Mouse (Mus musculus): ENCODE data around the gene Arhgap9.
"Not testable (repeated sequence)": the region's sequence is repeated elsewhere in the genome, so short reads cannot be mapped to it uniquely, and the experiment has no call there.

The Arhgap9 gene

GRCm38 (mm10) chr10:127292987-127293538, 28.7 kb upstream of the Arhgap9 start:
- DNase-seq, result no peak

DNA sequence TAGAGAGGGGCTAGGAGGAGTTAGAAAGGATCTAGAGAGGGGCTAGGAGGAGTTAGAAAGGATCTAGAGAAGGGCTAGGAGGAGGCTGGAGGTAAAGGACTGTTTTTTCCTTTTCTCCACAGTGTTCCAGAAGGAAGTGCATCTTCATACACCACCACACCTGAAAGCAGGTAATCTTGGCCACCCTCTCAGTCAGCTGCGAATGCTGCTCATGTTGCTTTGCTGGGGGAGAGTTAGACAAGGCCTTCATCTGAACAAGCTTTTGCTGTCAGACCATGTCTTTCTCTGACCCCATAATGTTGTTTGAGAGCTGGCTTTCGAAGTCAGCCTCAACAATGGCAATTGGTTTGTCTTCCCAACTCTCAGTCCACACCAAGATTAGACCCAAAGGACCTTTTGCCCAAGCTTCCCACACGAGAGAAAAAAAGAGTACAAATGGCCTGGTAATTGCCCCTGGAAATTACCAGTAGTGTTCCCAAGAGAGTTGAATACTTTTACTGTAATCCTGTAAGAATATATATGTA, 28.1 kb upstream of the Arhgap9 start:
- DNase-seq, result no peak

- no peak for DNase-seq
Observed at GRCm38 (mm10) chr10:127294895-127295510, 26.8 kb upstream of the Arhgap9 start.

DNA sequence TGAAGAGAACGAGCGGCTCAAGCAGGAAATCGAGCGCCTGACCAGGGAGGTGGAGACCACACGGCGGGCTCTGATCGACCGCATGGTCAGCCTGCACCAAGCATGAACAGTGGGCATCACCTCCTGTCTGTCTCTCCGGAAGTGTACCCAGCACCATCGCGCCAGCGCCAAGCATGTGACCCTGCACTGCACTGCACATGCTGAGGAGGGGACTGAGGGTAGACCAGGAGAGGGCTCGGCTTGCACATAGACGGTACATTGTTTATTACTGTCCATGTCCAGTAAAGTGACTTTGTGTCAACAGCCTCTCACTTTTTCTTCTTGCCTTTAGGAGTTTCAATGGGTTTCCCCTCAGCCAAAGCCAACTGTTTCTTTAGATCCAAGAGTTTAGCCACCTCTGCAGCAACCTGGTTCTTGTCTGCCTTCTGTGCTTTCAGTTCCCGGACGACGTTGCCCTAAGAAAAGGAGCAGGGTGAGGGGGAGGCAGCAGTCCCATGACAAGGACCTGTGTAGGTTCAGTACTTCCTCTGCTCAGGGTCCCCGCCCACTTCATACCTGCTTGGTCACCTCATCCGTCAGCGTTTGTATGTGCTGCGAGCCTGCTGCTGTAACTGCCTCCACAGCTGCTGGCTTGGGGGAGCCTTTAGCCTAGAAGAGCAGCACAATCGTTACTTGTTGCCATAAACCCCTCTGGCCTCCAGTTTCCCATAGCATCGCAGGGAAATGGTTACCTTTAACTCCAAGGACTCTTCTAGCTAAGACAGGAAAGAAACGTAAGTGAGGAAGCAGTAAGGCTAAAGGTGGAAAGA, 25.6 kb upstream of the Arhgap9 start:
- DNase-seq, result no peak

DNA sequence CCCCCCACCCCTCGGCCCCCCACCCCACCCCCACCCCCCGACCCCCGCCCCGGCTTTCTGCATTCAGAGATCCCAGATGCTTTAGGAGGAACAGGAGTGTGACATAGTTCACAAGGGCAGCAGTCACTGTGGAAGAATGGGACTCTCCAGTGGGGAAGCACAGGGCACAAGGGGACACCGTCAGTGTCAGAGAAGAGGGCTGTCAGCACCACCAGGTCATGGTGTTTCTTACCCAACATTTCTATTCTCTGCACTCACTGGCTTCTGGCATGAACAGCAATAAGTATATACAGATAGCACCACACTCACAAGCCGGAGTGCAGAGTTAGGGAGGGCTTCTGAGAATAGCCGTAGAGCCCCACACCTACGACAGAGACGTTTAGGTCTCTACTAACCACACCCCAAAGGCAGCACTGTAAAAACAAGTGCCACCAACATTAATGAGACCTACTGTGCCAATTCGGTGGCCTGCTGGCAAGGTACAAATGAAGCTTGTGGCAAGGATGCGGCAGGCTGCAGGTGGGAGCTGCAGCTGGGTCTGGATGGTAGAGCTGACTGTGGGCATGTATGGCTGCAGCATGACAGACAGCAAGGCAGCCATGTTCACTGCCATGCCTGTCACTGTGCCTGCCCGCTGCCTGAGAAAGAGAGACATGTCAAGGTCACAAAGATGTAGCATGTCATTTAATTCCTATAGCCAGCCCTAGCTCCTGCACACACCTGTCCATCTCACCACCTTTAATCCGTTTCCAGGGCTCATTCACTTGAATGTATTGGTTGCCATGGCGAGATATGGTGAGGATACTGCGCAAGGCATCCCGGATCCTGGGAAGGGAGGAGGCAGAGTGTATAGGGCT, 24.5 kb upstream of the Arhgap9 start:
- DNase-seq, result no peak

GRCm38 (mm10) chr10:127300361-127300760, 21.4 kb upstream of the Arhgap9 start:
- DNase-seq, result no peak

DNA sequence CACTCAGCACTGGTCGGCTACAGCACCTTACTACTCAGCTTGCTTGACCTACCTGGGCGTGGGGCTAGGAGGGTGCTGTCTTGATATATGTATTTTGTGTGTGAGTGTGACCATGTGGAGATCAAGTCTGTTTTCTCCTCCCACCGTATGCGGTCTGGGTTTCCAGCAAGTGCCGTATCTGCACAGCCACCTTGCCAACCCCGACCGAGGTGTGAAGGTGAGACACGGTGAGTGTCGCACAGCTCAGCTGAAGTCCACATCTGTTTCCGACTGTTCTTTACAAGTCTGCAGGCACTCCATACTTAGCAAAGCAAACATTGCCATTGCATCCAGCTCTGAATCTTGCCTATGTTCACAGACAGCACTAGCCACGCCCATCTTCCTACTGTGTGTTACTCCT, 18.6 kb upstream of the Arhgap9 start:
- no peak for DNase-seq

GRCm38 (mm10) chr10:127309167-127309566, 12.6 kb upstream of the Arhgap9 start:
- not testable (repeated sequence) for DNase-seq

GRCm38 (mm10) chr10:127310523-127311475, 11.0 kb upstream of the Arhgap9 start:
- no peak for DNase-seq

- DNase-seq, result peak; percentile 93
Observed at GRCm38 (mm10) chr10:127311476-127312355, 10.0 kb upstream of the Arhgap9 start, which contains the start of gene Mars. TSS of gene Mars (minus strand) at chr10:127311786.

GRCm38 (mm10) chr10:127312356-127312676, 9.4 kb upstream of the Arhgap9 start:
- peak; percentile 90 for DNase-seq

GRCm38 (mm10) chr10:127312858-127313257, 8.9 kb upstream of the Arhgap9 start:
- DNase-seq, result no peak

DNA sequence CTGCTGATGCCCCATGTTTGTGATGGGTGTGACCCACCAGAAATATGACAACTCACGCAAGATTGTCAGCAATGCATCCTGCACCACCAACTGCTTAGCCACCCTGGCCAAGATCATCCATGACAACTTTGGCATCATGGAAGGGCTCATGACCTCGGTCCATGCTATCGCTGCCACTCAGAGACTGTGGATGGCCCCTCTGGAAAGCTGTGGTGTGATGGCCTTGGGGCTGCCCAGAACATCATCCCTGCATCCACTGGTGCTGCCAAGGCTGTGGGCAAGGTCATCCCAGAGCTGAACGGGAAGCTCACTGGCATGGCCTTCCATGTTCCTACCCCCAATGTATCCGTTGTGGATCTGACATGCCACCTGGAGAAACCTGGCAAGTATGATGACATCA, 8.2 kb upstream of the Arhgap9 start:
- DNase-seq, result not testable (repeated sequence)

DNA sequence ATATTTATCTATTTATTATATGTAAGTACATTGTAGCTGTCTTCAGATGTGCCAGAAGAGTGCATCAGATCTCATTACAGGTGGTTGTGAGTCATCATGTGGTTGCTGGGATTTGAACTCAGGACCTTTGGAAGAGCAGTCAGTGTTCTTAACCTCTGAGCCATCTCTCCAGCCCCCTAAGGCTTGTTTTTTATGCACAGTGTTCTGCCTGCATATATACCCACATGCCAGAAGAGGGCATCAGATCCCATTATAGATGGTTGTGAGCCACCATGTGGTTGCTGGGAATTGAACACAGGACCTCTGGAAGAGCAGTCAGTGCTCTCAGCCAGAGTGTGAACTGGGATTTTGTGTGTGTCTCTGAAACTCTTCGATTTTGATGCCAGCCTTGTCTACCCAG, 6.8 kb upstream of the Arhgap9 start:
- not testable (repeated sequence) for DNase-seq

DNA sequence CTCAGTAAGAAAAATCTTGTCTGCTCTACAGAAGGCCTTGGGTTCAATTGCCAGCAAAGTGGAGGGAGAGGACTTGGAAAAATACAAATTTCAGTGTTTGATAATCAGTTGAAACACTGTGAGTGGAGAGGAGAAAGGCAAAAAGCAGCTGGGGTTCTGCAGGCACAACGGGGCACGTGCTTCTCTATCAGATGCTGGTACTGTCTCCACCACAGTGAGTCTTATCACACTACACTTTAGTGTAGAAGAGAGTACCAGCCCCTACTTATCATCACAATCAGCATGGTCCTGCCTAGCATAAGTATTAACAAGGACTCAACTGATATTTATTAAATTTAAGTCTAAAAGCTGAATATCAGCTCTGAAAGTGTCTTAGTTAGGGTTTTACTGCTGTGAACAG, 4.5 kb upstream of the Arhgap9 start:
- DNase-seq, result no peak

GRCm38 (mm10) chr10:127318009-127318408, 3.8 kb upstream of the Arhgap9 start:
- no peak for DNase-seq

GRCm38 (mm10) chr10:127319969-127320368, 1.8 kb upstream of the Arhgap9 start:
- DNase-seq, result no peak

GRCm38 (mm10) chr10:127322178-127322577, 414 bp downstream of the Arhgap9 start:
- peak; percentile 43 for DNase-seq

- no peak for DNase-seq
Observed at GRCm38 (mm10) chr10:127322669-127323068, 905 bp downstream of the Arhgap9 start.

DNA sequence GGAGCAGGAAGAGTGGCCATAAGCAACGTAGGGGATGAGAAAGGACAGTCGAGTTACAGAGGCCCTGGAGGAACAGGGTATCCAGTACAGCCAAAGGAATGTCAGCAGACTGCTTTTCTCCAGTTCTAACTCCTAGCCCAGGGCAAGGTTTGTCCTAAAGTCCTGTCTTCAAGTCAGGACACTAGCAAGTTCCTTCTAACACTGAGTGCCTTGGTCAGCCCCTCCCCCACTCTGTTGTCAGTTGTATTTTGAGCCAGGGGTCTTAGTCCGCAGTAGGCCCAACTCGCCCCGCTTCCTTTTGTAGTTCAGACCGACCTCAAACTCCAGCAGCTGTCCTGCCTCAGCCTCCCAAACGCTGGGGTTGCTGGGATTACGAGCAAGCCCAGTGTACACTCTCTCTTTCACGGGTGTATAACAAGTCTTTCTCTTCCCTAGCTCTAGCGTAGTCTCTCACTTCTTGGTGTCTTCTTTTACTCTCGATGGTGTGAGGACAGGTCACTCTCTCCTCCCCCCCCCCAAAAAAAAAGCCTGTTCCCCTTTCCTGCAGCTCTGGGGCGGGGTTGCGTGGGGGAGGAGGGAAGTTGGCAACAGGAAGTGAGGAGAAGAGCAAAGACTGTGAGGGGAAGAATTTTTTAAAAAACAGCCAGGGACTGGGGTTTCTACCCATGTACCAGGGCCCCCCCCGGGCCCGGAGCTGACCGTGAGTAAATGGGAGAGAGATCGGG, 1.5 kb downstream of the Arhgap9 start:
- DNase-seq, result peak; percentile 71

All from thymus, postnatal 14 days (tissue).